Mouse (Mus musculus): ENCODE measurements around the gene Msh3. TPM values are rescaled to one million over a fixed set of nuclear protein-coding genes. Genes with fewer than 3 reads are reported as not detected.

Msh3 gene
- polyA plus RNA-seq (2012; rRNA removed) (5.6 and 10.0 TPM in 2 replicates), polyA plus RNA-seq (2014; fragmentation: Nextera tagmentation; extraction: Ambion mirVana) (11.1 and 11.5 TPM in 2 replicates)

- peak; percentile 93 for ATAC-seq (ENCODE audit: insufficient read depth)
- Histone ChIP-seq H3K9ac (replicated peaks) (peak within 1 kb of the TSS; percentile 70), H3K4me1 (replicated peaks; ENCODE audit: control insufficient read depth in 2 of 2, insufficient read depth in 2 of 2, low read length in 1 of 2) (peaks cover 2 to 18% of the 10 kb centered on the region in 2 experiments; a peak in 3 of 4 replicates), H3K27me3 (ENCODE audit: control insufficient read depth, insufficient read depth, low read length) (no peaks in the 10 kb centered on the region), H3K4me2 (ENCODE audit: low read depth) (peak within 1 kb of the TSS; percentile 68), H3K27ac (peak within 1 kb of the TSS; percentile 46), H3K9me3 (ENCODE audit: control insufficient read depth, low read length) (no peaks in the 10 kb centered on the region), H3K4me3 (ENCODE audit: insufficient read depth in 1 of 2, low read depth in 2 of 2, low read length in 2 of 2) (peak within 1 kb of the TSS; percentile 68 to 89), H3K36me3 (replicated peaks; ENCODE audit: control insufficient read depth, insufficient read depth, low read depth) (peaks cover 17% of the 10 kb centered on the region)
- peak; percentile 96 to 98 (median 97) for DNase-seq (ENCODE audit: low read depth in 3 of 3, low spot score in 3 of 3)
- WGBS (ENCODE audit: insufficient replicate concordance): under 1% methylated on average over 76 of the region's 76 CpGs
- TF ChIP-seq CTCF (IDR thresholded peaks at IDR 0.05; ENCODE audit: low read depth): peak; percentile 91
- no peak for TF ChIP-seq EP300 (IDR thresholded peaks at IDR 0.05; ENCODE audit: low read depth)
These were observed at the start of gene Msh3, which contains the start of gene Dhfr for GRCm38 (mm10) chr13:92354456-92355271. Msh3 (minus strand) TSS chr13:92355003. Dhfr (plus strand) TSS chr13:92354726.

- no peak overlapping the region for H3K27ac ChIP-seq
- no peak overlapping the region for H3K9ac ChIP-seq (replicated peaks)
- TF ChIP-seq EP300 (IDR thresholded peaks at IDR 0.05; ENCODE audit: low read depth) (no peak), CTCF (IDR thresholded peaks at IDR 0.05; ENCODE audit: low read depth) (no peak)
- no peak overlapping the region for H3K4me3 ChIP-seq (ENCODE audit: insufficient read depth in 1 of 2, low read depth in 2 of 2, low read length in 2 of 2)
- H3K9me3 ChIP-seq (ENCODE audit: control insufficient read depth, low read length): no peaks in the 10 kb centered on the region
- 46% methylated on average over 3 of the region's 3 CpGs for WGBS (ENCODE audit: insufficient replicate concordance)
- ATAC-seq (ENCODE audit: insufficient read depth): no peak
- H3K27me3 ChIP-seq (ENCODE audit: control insufficient read depth, insufficient read depth, low read length): no peaks in the 10 kb centered on the region
- no peaks in the 10 kb centered on the region for H3K4me1 ChIP-seq (replicated peaks; ENCODE audit: control insufficient read depth in 2 of 2, insufficient read depth in 2 of 2, low read length in 1 of 2)
- DNase-seq (ENCODE audit: low read depth in 3 of 3, low spot score in 3 of 3): no peak
- H3K36me3 ChIP-seq (replicated peaks; ENCODE audit: control insufficient read depth, insufficient read depth, low read depth): no peaks in the 10 kb centered on the region
- H3K4me2 ChIP-seq (ENCODE audit: low read depth): no peak overlapping the region
These were observed 48.7 kb upstream of the Msh3 start for GRCm38 (mm10) chr13:92403496-92403895.

DNA sequence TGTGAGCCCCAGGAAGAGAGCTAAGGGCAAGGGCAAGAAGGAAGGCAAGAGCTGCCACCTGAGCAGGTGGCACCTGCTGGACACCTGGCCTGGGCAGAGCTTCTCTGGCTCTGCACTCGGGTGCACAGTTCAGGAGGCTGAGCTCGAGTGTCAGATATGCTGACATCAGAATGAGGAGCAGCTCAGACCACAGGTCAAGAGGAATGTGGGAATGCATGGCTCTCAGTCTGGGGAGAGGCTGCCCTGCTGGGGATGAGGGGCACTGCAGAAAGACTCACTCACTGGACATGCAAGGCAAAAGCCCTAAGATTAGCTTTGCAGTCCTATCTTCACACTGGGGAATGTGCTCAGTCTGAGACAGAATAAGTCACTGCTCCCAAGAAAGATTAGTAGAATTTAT is 47.3 kb upstream of the Msh3 start:
- Histone ChIP-seq H3K4me3 (ENCODE audit: insufficient read depth in 1 of 2, low read depth in 2 of 2, low read length in 2 of 2) (no peak overlapping the region), H3K4me2 (ENCODE audit: low read depth) (no peak overlapping the region), H3K9me3 (ENCODE audit: control insufficient read depth, low read length) (no peaks in the 10 kb centered on the region), H3K27me3 (ENCODE audit: control insufficient read depth, insufficient read depth, low read length) (no peaks in the 10 kb centered on the region), H3K27ac (no peak overlapping the region), H3K4me1 (replicated peaks; ENCODE audit: control insufficient read depth in 2 of 2, insufficient read depth in 2 of 2, low read length in 1 of 2) (no peaks in the 10 kb centered on the region), H3K36me3 (replicated peaks; ENCODE audit: control insufficient read depth, insufficient read depth, low read depth) (no peaks in the 10 kb centered on the region), H3K9ac (replicated peaks) (no peak overlapping the region)
- TF ChIP-seq EP300 (IDR thresholded peaks at IDR 0.05; ENCODE audit: low read depth) (no peak), CTCF (IDR thresholded peaks at IDR 0.05; ENCODE audit: low read depth) (no peak)
- WGBS (ENCODE audit: insufficient replicate concordance): 53% methylated on average over 2 of the region's 2 CpGs
- no peak for DNase-seq (ENCODE audit: low read depth in 3 of 3, low spot score in 3 of 3)
- ATAC-seq (ENCODE audit: insufficient read depth): no peak

DNA sequence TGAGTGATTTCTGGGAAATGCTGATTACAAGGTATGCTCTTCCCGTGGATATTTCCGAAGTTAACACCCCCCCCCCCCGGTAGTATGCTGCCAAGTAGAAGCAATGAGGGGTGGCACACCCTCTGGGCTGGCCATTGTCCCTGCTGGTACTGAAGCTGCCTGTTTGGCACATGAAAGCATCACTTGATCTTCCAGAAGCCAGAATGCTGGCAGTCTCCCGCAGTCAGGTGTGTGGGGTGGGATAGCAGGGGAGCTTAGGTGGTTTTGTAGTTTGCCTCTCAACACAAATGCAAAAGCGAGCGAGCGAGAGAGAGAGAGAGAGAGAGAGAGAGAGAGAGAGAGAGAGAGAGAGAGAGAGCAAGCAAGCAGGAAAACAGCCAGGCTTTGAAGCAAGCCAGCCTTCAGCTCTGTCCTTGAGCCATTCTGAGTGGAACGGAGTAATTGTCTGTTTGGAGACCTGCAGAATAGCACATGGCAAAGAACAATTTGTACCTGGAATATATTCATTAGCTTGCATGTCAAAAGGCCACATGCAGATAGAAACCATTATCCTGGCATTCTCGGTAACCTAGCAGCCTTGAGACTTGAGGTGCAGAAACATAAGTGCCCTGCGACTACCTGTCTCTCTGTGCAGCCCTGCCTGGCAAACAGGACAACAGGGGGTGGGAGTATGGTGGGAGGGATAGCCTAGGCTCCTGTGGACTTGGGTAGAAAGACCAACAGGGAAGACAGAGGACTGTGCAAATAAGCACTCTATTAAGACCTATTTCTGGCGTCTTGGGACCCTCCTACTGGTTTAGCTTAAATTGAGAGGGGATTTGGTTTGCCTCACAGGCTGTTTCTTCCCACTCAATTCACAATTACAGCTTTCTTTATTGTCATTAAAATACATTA is 43.9 kb upstream of the Msh3 start:
- 53% methylated on average over 11 of the region's 11 CpGs for WGBS (ENCODE audit: insufficient replicate concordance)
- no peak for ATAC-seq (ENCODE audit: insufficient read depth)

More for the DNA sequence above, 43.9 kb upstream of the Msh3 start:
- TF ChIP-seq CTCF (IDR thresholded peaks at IDR 0.05; ENCODE audit: low read depth) (no peak), EP300 (IDR thresholded peaks at IDR 0.05; ENCODE audit: low read depth) (no peak)
- Histone ChIP-seq H3K27ac (no peak overlapping the region), H3K9ac (replicated peaks) (no peak overlapping the region), H3K4me2 (ENCODE audit: low read depth) (no peak overlapping the region), H3K4me1 (replicated peaks; ENCODE audit: control insufficient read depth in 2 of 2, insufficient read depth in 2 of 2, low read length in 1 of 2) (no peaks in the 10 kb centered on the region), H3K4me3 (ENCODE audit: insufficient read depth in 1 of 2, low read depth in 2 of 2, low read length in 2 of 2) (no peak overlapping the region), H3K27me3 (ENCODE audit: control insufficient read depth, insufficient read depth, low read length) (no peaks in the 10 kb centered on the region), H3K36me3 (replicated peaks; ENCODE audit: control insufficient read depth, insufficient read depth, low read depth) (no peaks in the 10 kb centered on the region), H3K9me3 (ENCODE audit: control insufficient read depth, low read length) (no peaks in the 10 kb centered on the region)
- DNase-seq (ENCODE audit: low read depth in 3 of 3, low spot score in 3 of 3): no peak

Measured in liver, embryonic 14.5 days (tissue).